Mouse (Mus musculus): Measurements from ENCODE around the gene Lmx1a. TPM values are rescaled to one million over a fixed set of nuclear protein-coding genes. Genes with fewer than 3 reads are reported as not detected.

Gene Lmx1a
- polyA plus RNA-seq, 1 experiment from 2014 or later = 5.9 TPM

GRCm38 (mm10) chr1:167691911-167692682, 3.1 kb downstream of the Lmx1a start:
- WGBS = under 1% methylated on average over 44 of the region's 44 CpGs
- H3K4me1 ChIP-seq (ENCODE audit: control insufficient read depth, insufficient read depth, low read length) = peaks cover 19% of the 10 kb centered on the region
- H3K4me3 ChIP-seq (ENCODE audit: low read depth, low read length) = peak overlapping the region; percentile 20
- no peaks in the 10 kb centered on the region for H3K36me3 ChIP-seq (ENCODE audit: control insufficient read depth, insufficient read depth, low read length)
- peak overlapping the region; percentile 24 for H3K4me2 ChIP-seq (ENCODE audit: low read length)
- no peak for ATAC-seq
- peak overlapping the region; percentile 46; the same call in 1 of the 2 replicates for H3K9ac ChIP-seq (ENCODE audit: low read depth, low read length)
- 0 out of 2 replicates have a peak overlapping the region, but pooled peaks have one; percentile 4 for H3K27ac ChIP-seq (ENCODE audit: low read length)
- peaks cover 46% of the 10 kb centered on the region for H3K27me3 ChIP-seq (ENCODE audit: control insufficient read depth, insufficient read depth, low read depth, low read length)
- no peaks in the 10 kb centered on the region for H3K9me3 ChIP-seq (replicated peaks; ENCODE audit: control insufficient read depth, low read length, poor library complexity, severe bottlenecking)

GRCm38 (mm10) chr1:167692683-167693045, 3.6 kb downstream of the Lmx1a start:
- 2% methylated on average over 7 of the region's 7 CpGs for WGBS
- H3K27ac ChIP-seq (ENCODE audit: low read length) = no peak overlapping the region
- H3K4me3 ChIP-seq (ENCODE audit: low read depth, low read length) = no peak overlapping the region
- peaks cover 41% of the 10 kb centered on the region for H3K27me3 ChIP-seq (ENCODE audit: control insufficient read depth, insufficient read depth, low read depth, low read length)
- H3K9ac ChIP-seq (ENCODE audit: low read depth, low read length) = no peak overlapping the region
- ATAC-seq = no peak
- H3K9me3 ChIP-seq (replicated peaks; ENCODE audit: control insufficient read depth, low read length, poor library complexity, severe bottlenecking) = no peaks in the 10 kb centered on the region
- no peaks in the 10 kb centered on the region for H3K36me3 ChIP-seq (ENCODE audit: control insufficient read depth, insufficient read depth, low read length)
- H3K4me1 ChIP-seq (ENCODE audit: control insufficient read depth, insufficient read depth, low read length) = peaks cover 19% of the 10 kb centered on the region
- H3K4me2 ChIP-seq (ENCODE audit: low read length) = no peak overlapping the region

- no peaks in the 10 kb centered on the region for H3K36me3 ChIP-seq (ENCODE audit: control insufficient read depth, insufficient read depth, low read length)
- H3K27me3 ChIP-seq (ENCODE audit: control insufficient read depth, insufficient read depth, low read depth, low read length) = peaks cover 43% of the 10 kb centered on the region
- H3K9ac ChIP-seq (ENCODE audit: low read depth, low read length) = no peak overlapping the region
- H3K9me3 ChIP-seq (replicated peaks; ENCODE audit: control insufficient read depth, low read length, poor library complexity, severe bottlenecking) = no peaks in the 10 kb centered on the region
- ATAC-seq = no peak
- 2% methylated on average over 9 of the region's 9 CpGs for WGBS
- H3K4me2 ChIP-seq (ENCODE audit: low read length) = no peak overlapping the region
- peaks cover 13% of the 10 kb centered on the region for H3K4me1 ChIP-seq (ENCODE audit: control insufficient read depth, insufficient read depth, low read length)
- H3K27ac ChIP-seq (ENCODE audit: low read length) = no peak overlapping the region
- no peak overlapping the region for H3K4me3 ChIP-seq (ENCODE audit: low read depth, low read length)
Observed at GRCm38 (mm10) chr1:167693499-167694240, 4.6 kb downstream of the Lmx1a start.

GRCm38 (mm10) chr1:167694731-167695130, 5.7 kb downstream of the Lmx1a start:
- ATAC-seq = no peak
- Histone ChIP-seq H3K4me2 (ENCODE audit: low read length) (no peak overlapping the region), H3K4me3 (ENCODE audit: low read depth, low read length) (no peak overlapping the region), H3K27ac (ENCODE audit: low read length) (no peak overlapping the region), H3K9me3 (replicated peaks; ENCODE audit: control insufficient read depth, low read length, poor library complexity, severe bottlenecking) (no peaks in the 10 kb centered on the region), H3K4me1 (ENCODE audit: control insufficient read depth, insufficient read depth, low read length) (peaks cover 7% of the 10 kb centered on the region; the same call in 1 of the 2 replicates), H3K36me3 (ENCODE audit: control insufficient read depth, insufficient read depth, low read length) (no peaks in the 10 kb centered on the region), H3K9ac (ENCODE audit: low read depth, low read length) (no peak overlapping the region), H3K27me3 (ENCODE audit: control insufficient read depth, insufficient read depth, low read depth, low read length) (peaks cover 50% of the 10 kb centered on the region)
- WGBS = 11% methylated on average over 3 of the region's 3 CpGs

GRCm38 (mm10) chr1:167695910-167696459, 6.9 kb downstream of the Lmx1a start:
- Histone ChIP-seq H3K36me3 (ENCODE audit: control insufficient read depth, insufficient read depth, low read length) (no peaks in the 10 kb centered on the region), H3K9me3 (replicated peaks; ENCODE audit: control insufficient read depth, low read length, poor library complexity, severe bottlenecking) (no peaks in the 10 kb centered on the region), H3K4me2 (ENCODE audit: low read length) (no peak overlapping the region), H3K27ac (ENCODE audit: low read length) (no peak overlapping the region), H3K4me1 (ENCODE audit: control insufficient read depth, insufficient read depth, low read length) (peaks cover 7% of the 10 kb centered on the region; the same call in 1 of the 2 replicates), H3K27me3 (ENCODE audit: control insufficient read depth, insufficient read depth, low read depth, low read length) (peaks cover 52% of the 10 kb centered on the region), H3K4me3 (ENCODE audit: low read depth, low read length) (no peak overlapping the region), H3K9ac (ENCODE audit: low read depth, low read length) (no peak overlapping the region)
- 40% methylated on average over 11 of the region's 11 CpGs for WGBS
- ATAC-seq = no peak

GRCm38 (mm10) chr1:167699706-167700105, 10.7 kb downstream of the Lmx1a start:
- Histone ChIP-seq H3K9ac (ENCODE audit: low read depth, low read length) (no peak overlapping the region), H3K4me3 (ENCODE audit: low read depth, low read length) (no peak overlapping the region), H3K9me3 (replicated peaks; ENCODE audit: control insufficient read depth, low read length, poor library complexity, severe bottlenecking) (no peaks in the 10 kb centered on the region), H3K27me3 (ENCODE audit: control insufficient read depth, insufficient read depth, low read depth, low read length) (peaks cover 45% of the 10 kb centered on the region), H3K36me3 (ENCODE audit: control insufficient read depth, insufficient read depth, low read length) (no peaks in the 10 kb centered on the region), H3K4me2 (ENCODE audit: low read length) (no peak overlapping the region), H3K4me1 (ENCODE audit: control insufficient read depth, insufficient read depth, low read length) (no peaks in the 10 kb centered on the region), H3K27ac (ENCODE audit: low read length) (no peak overlapping the region)
- 30% methylated on average over 6 of the region's 6 CpGs for WGBS
- no peak for ATAC-seq

GRCm38 (mm10) chr1:167700221-167700620, 11.2 kb downstream of the Lmx1a start:
- no peak for ATAC-seq
- H3K4me2 ChIP-seq (ENCODE audit: low read length) = no peak overlapping the region
- no peak overlapping the region for H3K4me3 ChIP-seq (ENCODE audit: low read depth, low read length)
- peaks cover 40% of the 10 kb centered on the region for H3K27me3 ChIP-seq (ENCODE audit: control insufficient read depth, insufficient read depth, low read depth, low read length)
- no peak overlapping the region for H3K27ac ChIP-seq (ENCODE audit: low read length)
- no peaks in the 10 kb centered on the region for H3K9me3 ChIP-seq (replicated peaks; ENCODE audit: control insufficient read depth, low read length, poor library complexity, severe bottlenecking)
- H3K36me3 ChIP-seq (ENCODE audit: control insufficient read depth, insufficient read depth, low read length) = no peaks in the 10 kb centered on the region
- no peak overlapping the region for H3K9ac ChIP-seq (ENCODE audit: low read depth, low read length)
- WGBS = 8% methylated on average over 7 of the region's 7 CpGs
- no peaks in the 10 kb centered on the region for H3K4me1 ChIP-seq (ENCODE audit: control insufficient read depth, insufficient read depth, low read length)

- no peak overlapping the region for H3K4me2 ChIP-seq (ENCODE audit: low read length)
- H3K4me1 ChIP-seq (ENCODE audit: control insufficient read depth, insufficient read depth, low read length) = no peaks in the 10 kb centered on the region
- peaks cover 2% of the 10 kb centered on the region; the same call in 1 of the 2 replicates for H3K27me3 ChIP-seq (ENCODE audit: control insufficient read depth, insufficient read depth, low read depth, low read length)
- no peak for ATAC-seq
- H3K9ac ChIP-seq (ENCODE audit: low read depth, low read length) = no peak overlapping the region
- H3K36me3 ChIP-seq (ENCODE audit: control insufficient read depth, insufficient read depth, low read length) = no peaks in the 10 kb centered on the region
- H3K9me3 ChIP-seq (replicated peaks; ENCODE audit: control insufficient read depth, low read length, poor library complexity, severe bottlenecking) = 0 out of 2 replicates have a peak, but pooled peaks cover 2% of the 10 kb centered on the region
- 75% methylated on average over 7 of the region's 7 CpGs for WGBS
- no peak overlapping the region for H3K27ac ChIP-seq (ENCODE audit: low read length)
- H3K4me3 ChIP-seq (ENCODE audit: low read depth, low read length) = no peak overlapping the region
Observed at GRCm38 (mm10) chr1:167705527-167705926, 16.5 kb downstream of the Lmx1a start.

- 67% methylated on average over 5 of the region's 5 CpGs for WGBS
- 0 out of 2 replicates have a peak, but pooled peaks cover 2% of the 10 kb centered on the region for H3K9me3 ChIP-seq (replicated peaks; ENCODE audit: control insufficient read depth, low read length, poor library complexity, severe bottlenecking)
Observed at GRCm38 (mm10) chr1:167708761-167709160, 19.7 kb downstream of the Lmx1a start.

More at GRCm38 (mm10) chr1:167708761-167709160, 19.7 kb downstream of the Lmx1a start:
- Histone ChIP-seq H3K9ac (ENCODE audit: low read depth, low read length) (no peak overlapping the region), H3K4me2 (ENCODE audit: low read length) (no peak overlapping the region), H3K36me3 (ENCODE audit: control insufficient read depth, insufficient read depth, low read length) (no peaks in the 10 kb centered on the region), H3K27me3 (ENCODE audit: control insufficient read depth, insufficient read depth, low read depth, low read length) (no peaks in the 10 kb centered on the region; the same call in 1 of the 2 replicates), H3K4me3 (ENCODE audit: low read depth, low read length) (no peak overlapping the region), H3K4me1 (ENCODE audit: control insufficient read depth, insufficient read depth, low read length) (no peaks in the 10 kb centered on the region), H3K27ac (ENCODE audit: low read length) (no peak overlapping the region)
- ATAC-seq = no peak
